10 mouse cellular contexts compared by ENCODE assay signal in the genomic region with DNA sequence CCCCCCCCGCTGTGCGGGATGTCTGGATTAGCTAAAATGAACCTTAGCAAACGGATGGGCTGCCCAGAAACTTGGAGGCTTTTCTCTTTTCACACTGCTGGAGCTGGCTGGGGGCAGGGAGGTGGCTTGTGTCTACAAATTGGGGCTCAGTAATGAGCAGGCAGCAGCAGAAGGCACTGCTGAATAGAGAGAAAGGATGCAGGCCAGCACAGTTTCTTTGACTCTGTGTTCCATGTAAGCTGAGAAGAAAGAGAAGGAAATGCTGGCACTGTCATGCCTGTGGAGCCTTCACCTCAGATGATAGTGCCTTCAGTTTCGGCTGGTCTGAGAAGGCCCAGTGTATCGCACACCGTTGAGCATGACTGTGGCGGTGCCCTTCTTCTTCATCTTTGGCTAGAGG.
A peak's percentile ranks its signal among the peaks of the same experiment; 100 is the strongest.
DNase-seq lines count a peak whose midpoint lies in the region; ATAC-seq lines count a peak whose summit lies in the region.
"Had no signal": no experiment of that assay in that cellular context is flagged by ENCODE, and none has a peak within 500 bp of the region (broad histone marks: within the 10 kb centered on the region; RNA-seq: fewer than 3 reads in every experiment).

No protein-coding gene starts in this region.

- H3K9ac ChIP-seq in midbrain, embryonic 12.5 days (replicated peaks): no peak overlapping the region
- H3K9ac ChIP-seq: limb, embryonic 13.5 days had no signal

- peaks cover 71% of the 10 kb centered on the region for H3K4me1 ChIP-seq in hindbrain, embryonic 10.5 days (replicated peaks)
- peaks cover 50% of the 10 kb centered on the region for H3K4me1 ChIP-seq in midbrain, embryonic 12.5 days
- H3K4me1 ChIP-seq: megakaryocyte, embryonic 14.5 days had no signal

- H3K4me2 ChIP-seq in midbrain, embryonic 12.5 days (replicated peaks): peak overlapping the region; percentile 13; the same call in 1 of the 2 replicates
- H3K4me2 ChIP-seq: limb, embryonic 13.5 days had no signal

- peak; percentile 62 to 66 for DNase-seq in right cerebral cortex, postnatal 10 days (ENCODE audit: low spot score in 2 of 2)
- no peak for DNase-seq in right cerebral cortex, postnatal 25 days
- DNase-seq in hindbrain, embryonic 10.5 days (ENCODE audit: low spot score): peak; percentile 75
- no peak for DNase-seq in gastrocnemius, adult 8-10 months (ENCODE audit: low spot score in 2 of 2)
- DNase-seq in natural killer cell, adult 2 months (ENCODE audit: low spot score in 2 of 2): no peak

- 24% methylated on average over 6 of the region's 7 CpGs for WGBS in hindbrain, embryonic 10.5 days
- 34% methylated on average over 5 of the region's 7 CpGs for WGBS in midbrain, embryonic 12.5 days

- H3K4me3 ChIP-seq in hindbrain, embryonic 10.5 days: no peak overlapping the region
- no peak overlapping the region for H3K4me3 ChIP-seq in midbrain, embryonic 12.5 days
- H3K4me3 ChIP-seq: limb, embryonic 13.5 days; megakaryocyte, embryonic 14.5 days had no signal

- H3K9me3 ChIP-seq in hindbrain, embryonic 10.5 days: no peaks in the 10 kb centered on the region
- H3K9me3 ChIP-seq in midbrain, embryonic 12.5 days: no peaks in the 10 kb centered on the region
- H3K9me3 ChIP-seq: limb, embryonic 13.5 days had no signal

- H3K36me3 ChIP-seq in hindbrain, embryonic 10.5 days: no peaks in the 10 kb centered on the region
- H3K36me3 ChIP-seq in midbrain, embryonic 12.5 days: no peaks in the 10 kb centered on the region
- H3K36me3 ChIP-seq: limb, embryonic 13.5 days had no signal

- peak overlapping the region; percentile 71 for H3K27ac ChIP-seq in hindbrain, embryonic 10.5 days
- H3K27ac ChIP-seq in midbrain, embryonic 12.5 days (replicated peaks): peak overlapping the region; percentile 83
- H3K27ac ChIP-seq: limb, embryonic 13.5 days had no signal

- peak; percentile 61 for ATAC-seq in midbrain, embryonic 12.5 days (ENCODE audit: low FRiP score, low read depth)
- ATAC-seq in activated CD4-positive, CD25-positive, alpha-beta regulatory T cell, adult 4 months: no peak
- ATAC-seq: intestine, postnatal 0 days had no signal

- H3K27me3 ChIP-seq in hindbrain, embryonic 10.5 days (ENCODE audit: insufficient read depth, poor library complexity, severe bottlenecking): peaks cover 33% of the 10 kb centered on the region
- H3K27me3 ChIP-seq in midbrain, embryonic 12.5 days: no peaks in the 10 kb centered on the region
- H3K27me3 ChIP-seq: limb, embryonic 13.5 days; megakaryocyte, embryonic 14.5 days had no signal

Comparison
In these comparisons a context has a peak if more than half of its experiments do, and no peak if none do; other contexts are left out.
1. DNase-seq: peak in right cerebral cortex, postnatal 10 days (2 of 2) and hindbrain, embryonic 10.5 days (single experiment); none in right cerebral cortex, postnatal 25 days (single experiment), gastrocnemius, adult 8-10 months (0 of 2) and natural killer cell, adult 2 months (0 of 2).